Mouse (Mus musculus) testis, adult 2 months (tissue): ENCODE data around the gene Ssr2.

Source experiments
- CTCF ChIP-seq: fragments of 200-500 bp; IDR thresholded peaks from 2 replicates; pipeline ENCODE4 v1.5.1; 2012; ENCODE audit warnings: low read depth, mild to moderate bottlenecking, inconsistent platforms, low read length, moderate library complexity; ENCODE audit not compliant: control insufficient read depth, insufficient read depth, insufficient replicate concordance
- POLR2A ChIP-seq: fragments of 200-500 bp; IDR thresholded peaks from 2 replicates; pipeline ENCODE4 v1.6.1; 2012; ENCODE audit warnings: low read depth, mild to moderate bottlenecking, inconsistent platforms, low read length, moderate library complexity; ENCODE audit not compliant: control insufficient read depth

DNA sequence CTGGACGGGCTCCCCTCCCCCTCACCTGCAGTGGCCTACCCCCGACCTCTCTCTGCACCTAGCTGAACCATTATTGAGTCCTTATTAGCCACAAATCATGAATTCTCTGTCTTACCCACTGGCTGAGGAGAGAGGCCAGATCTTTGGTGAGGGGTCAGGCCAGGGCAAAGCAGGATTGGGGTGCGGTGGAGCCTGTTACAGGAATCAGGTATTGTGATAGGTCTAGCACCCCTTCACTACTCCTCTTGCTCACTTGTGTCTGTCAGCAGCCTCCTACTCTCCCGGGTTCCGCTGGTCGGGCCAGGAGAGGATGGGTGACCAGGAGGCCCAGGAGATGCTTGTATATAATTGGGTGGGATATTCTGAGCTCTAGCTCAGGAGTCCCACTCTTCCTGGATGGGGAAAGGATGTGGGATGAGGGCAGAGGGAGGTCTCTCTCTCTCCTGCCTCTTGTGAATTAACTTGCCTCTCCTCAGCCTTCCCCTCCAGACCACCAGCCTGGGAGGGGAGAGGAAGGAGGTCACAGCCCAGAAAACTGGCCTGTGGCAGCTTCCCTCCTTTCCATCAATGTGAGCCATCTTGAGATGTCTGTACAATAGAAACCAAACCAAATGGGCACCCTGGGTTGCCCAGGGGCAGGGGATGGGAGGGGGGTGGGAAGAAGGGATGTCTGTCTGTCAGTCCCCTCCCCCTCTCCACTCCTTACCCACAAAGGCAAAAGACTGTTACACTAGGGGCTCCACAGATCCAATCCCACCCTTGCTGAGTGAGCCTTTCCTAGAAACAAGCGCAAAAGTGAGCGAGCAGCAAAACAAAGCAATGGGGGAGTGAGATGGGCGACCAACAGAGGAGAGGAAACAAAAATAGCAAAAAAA, 37.2 kb upstream of the Ssr2 start:
- no peak for TF ChIP-seq POLR2A
- no peak for TF ChIP-seq CTCF
